Mouse (Mus musculus): Measurements from ENCODE around the gene Setd2. TPM values are rescaled to one million over a fixed set of nuclear protein-coding genes. Genes with fewer than 3 reads are reported as not detected.

Setd2 gene
- total RNA-seq, 1 experiment, result 78.9 TPM

DNA sequence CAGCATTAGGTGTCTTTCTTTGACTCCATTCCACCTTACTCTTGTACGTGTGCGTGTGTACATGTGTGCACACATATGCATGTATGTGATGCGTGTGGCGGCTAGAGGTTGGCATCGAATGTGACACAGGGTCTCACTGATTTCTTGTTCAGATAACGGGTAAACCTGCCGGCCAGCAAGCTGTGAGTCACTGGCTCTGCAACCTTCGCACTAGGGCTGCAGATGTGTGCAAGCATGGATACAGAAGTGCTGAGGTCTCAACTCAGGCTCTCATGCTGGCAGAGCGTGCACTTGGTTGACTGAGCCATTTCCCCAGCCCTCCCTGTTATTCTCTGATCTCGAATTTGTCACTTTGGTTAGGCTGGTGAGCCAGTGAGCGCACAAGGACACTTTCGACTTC is 127.1 kb downstream of the Setd2 start:
- H3K27ac ChIP-seq (ENCODE audit: insufficient read depth, low read depth, low read length, poor library complexity, severe bottlenecking), result no peak overlapping the region
- in situ Hi-C loops (cut with MboI; ENCODE audit: low sequenced_read_pairs in 2 of 2, unreplicated experiment in 2 of 2), result no loop called here

DNA sequence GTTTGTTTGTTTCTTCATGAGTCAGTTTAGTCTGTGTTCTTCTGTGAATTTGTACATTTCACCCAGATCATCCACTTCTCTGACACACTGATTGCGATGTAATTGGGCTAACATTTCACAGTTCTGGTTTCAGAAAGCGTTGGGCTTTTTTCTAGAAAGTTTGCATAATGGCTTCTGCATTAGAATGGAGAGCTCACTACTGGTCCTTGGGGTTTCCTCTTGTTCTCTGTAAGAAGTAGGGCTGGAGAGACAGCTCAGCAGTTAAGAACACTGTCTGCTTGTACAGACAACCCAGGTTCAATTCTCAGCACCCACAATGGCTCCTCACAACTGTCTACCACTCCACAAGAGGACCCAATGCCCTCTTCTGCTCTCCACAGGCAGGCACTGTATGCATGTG is 127.8 kb downstream of the Setd2 start:
- Histone ChIP-seq H3K4me3 (ENCODE audit: insufficient read depth in 1 of 2, low read depth in 1 of 2, low read length in 2 of 2, poor library complexity in 1 of 2, severe bottlenecking in 1 of 2) (no peak overlapping the region), H3K9ac (ENCODE audit: insufficient read depth, low read depth, low read length, poor library complexity, severe bottlenecking) (peak overlapping the region; percentile 28; the same call in 1 of the 2 replicates), H3K9me3 (ENCODE audit: control insufficient read depth, insufficient read depth, low read depth, low read length) (no peaks in the 10 kb centered on the region), H3K4me1 (ENCODE audit: control insufficient read depth in 2 of 2, insufficient read depth in 2 of 2, low read length in 2 of 2, poor library complexity in 1 of 2) (peaks cover 3 to 25% of the 10 kb centered on the region in 2 experiments; a peak in 1 of 4 replicates), H3K27ac (ENCODE audit: insufficient read depth, low read depth, low read length, poor library complexity, severe bottlenecking) (no peak overlapping the region), H3K36me3 (ENCODE audit: control insufficient read depth, insufficient read depth, low read length, poor library complexity, severe bottlenecking) (0 out of 2 replicates have a peak, but pooled peaks cover 4% of the 10 kb centered on the region)
- in situ Hi-C loops (cut with MboI; ENCODE audit: low sequenced_read_pairs in 2 of 2, unreplicated experiment in 2 of 2), result no loop called here
- no peak for DNase-seq (ENCODE audit: low read depth, low spot score)
- TF ChIP-seq ZNF384 (IDR thresholded peaks at IDR 0.05; ENCODE audit: low read depth, low read length) (no peak), MAFK (IDR thresholded peaks at IDR 0.05; ENCODE audit: insufficient read depth, low read depth, low read length) (no peak), ZC3H11A (IDR thresholded peaks at IDR 0.05; ENCODE audit: borderline replicate concordance, low read depth, low read length) (no peak), HCFC1 (IDR thresholded peaks at IDR 0.05; ENCODE audit: borderline replicate concordance, insufficient read depth, low read length) (no peak), CHD2 (IDR thresholded peaks at IDR 0.05; ENCODE audit: low read depth, low read length) (no peak)

More for the DNA sequence above, 127.1 kb downstream of the Setd2 start:
- H3K4me1 ChIP-seq (ENCODE audit: control insufficient read depth in 2 of 2, insufficient read depth in 2 of 2, low read length in 2 of 2, poor library complexity in 1 of 2), result peaks cover 3 to 28% of the 10 kb centered on the region in 2 experiments; a peak in 1 of 4 replicates
- H3K4me3 ChIP-seq (ENCODE audit: insufficient read depth in 1 of 2, low read depth in 1 of 2, low read length in 2 of 2, poor library complexity in 1 of 2, severe bottlenecking in 1 of 2), result no peak overlapping the region
- TF ChIP-seq MAFK (IDR thresholded peaks at IDR 0.05; ENCODE audit: insufficient read depth, low read depth, low read length) (no peak), HCFC1 (IDR thresholded peaks at IDR 0.05; ENCODE audit: borderline replicate concordance, insufficient read depth, low read length) (no peak), ZNF384 (IDR thresholded peaks at IDR 0.05; ENCODE audit: low read depth, low read length) (no peak), CHD2 (IDR thresholded peaks at IDR 0.05; ENCODE audit: low read depth, low read length) (no peak), ZC3H11A (IDR thresholded peaks at IDR 0.05; ENCODE audit: borderline replicate concordance, low read depth, low read length) (no peak)
- H3K9ac ChIP-seq (ENCODE audit: insufficient read depth, low read depth, low read length, poor library complexity, severe bottlenecking), result peak overlapping the region; percentile 28; the same call in 1 of the 2 replicates
- no peaks in the 10 kb centered on the region for H3K9me3 ChIP-seq (ENCODE audit: control insufficient read depth, insufficient read depth, low read depth, low read length)
- DNase-seq (ENCODE audit: low read depth, low spot score), result no peak
- H3K36me3 ChIP-seq (ENCODE audit: control insufficient read depth, insufficient read depth, low read length, poor library complexity, severe bottlenecking), result 0 out of 2 replicates have a peak, but pooled peaks cover 4% of the 10 kb centered on the region

DNA sequence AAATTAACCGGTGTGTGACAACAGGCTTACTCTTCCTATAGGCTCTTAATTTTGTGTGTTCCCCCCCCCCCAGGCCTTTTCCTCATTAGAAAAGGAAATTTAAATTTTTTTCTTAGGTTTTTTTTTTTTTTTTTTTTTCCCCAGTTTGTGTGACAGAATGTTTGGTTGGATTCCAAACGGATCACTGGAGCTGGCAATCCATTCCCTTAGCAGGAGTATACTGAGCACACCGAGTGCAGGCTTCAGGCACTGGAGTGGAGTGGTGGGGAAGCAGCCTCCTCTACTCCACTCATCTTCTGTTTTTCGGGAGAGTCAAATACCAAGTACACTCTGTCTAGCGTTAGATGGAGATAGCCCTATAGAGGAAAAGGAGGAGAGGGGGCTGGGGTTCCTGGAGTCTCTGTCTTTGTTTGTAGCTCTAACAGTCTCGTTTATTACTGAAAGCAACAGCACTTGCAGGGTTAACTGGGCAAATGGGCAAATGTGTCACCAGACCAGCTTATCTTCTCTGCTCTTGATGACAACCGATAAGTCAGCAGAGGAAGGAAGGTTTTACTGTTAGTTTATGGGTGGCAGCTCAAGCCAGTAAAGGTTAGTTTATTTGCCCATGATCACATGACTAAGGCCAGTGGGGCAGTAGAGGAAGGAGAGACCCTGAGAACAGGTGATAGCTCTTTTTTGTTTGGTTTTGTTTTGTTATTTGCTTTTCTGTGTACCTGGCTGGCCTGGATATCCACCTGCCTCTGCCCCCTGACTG is 128.6 kb downstream of the Setd2 start:
- no peak overlapping the region for H3K27ac ChIP-seq (ENCODE audit: insufficient read depth, low read depth, low read length, poor library complexity, severe bottlenecking)
- no peak for TF ChIP-seq ZC3H11A (IDR thresholded peaks at IDR 0.05; ENCODE audit: borderline replicate concordance, low read depth, low read length)
- DNase-seq (ENCODE audit: low read depth, low spot score), result no peak
- H3K4me1 ChIP-seq (ENCODE audit: control insufficient read depth in 2 of 2, insufficient read depth in 2 of 2, low read length in 2 of 2, poor library complexity in 1 of 2), result peaks cover 8 to 25% of the 10 kb centered on the region in 2 experiments; a peak in 2 of 4 replicates
- 0 out of 2 replicates have a peak, but pooled peaks cover 4% of the 10 kb centered on the region for H3K36me3 ChIP-seq (ENCODE audit: control insufficient read depth, insufficient read depth, low read length, poor library complexity, severe bottlenecking)
- in situ Hi-C loops (cut with MboI; ENCODE audit: low sequenced_read_pairs in 2 of 2, unreplicated experiment in 2 of 2), result no loop called here
- no peak overlapping the region for H3K4me3 ChIP-seq (ENCODE audit: insufficient read depth in 1 of 2, low read depth in 1 of 2, low read length in 2 of 2, poor library complexity in 1 of 2, severe bottlenecking in 1 of 2)
- H3K9me3 ChIP-seq (ENCODE audit: control insufficient read depth, insufficient read depth, low read depth, low read length), result no peaks in the 10 kb centered on the region
- H3K9ac ChIP-seq (ENCODE audit: insufficient read depth, low read depth, low read length, poor library complexity, severe bottlenecking), result no peak overlapping the region

DNA sequence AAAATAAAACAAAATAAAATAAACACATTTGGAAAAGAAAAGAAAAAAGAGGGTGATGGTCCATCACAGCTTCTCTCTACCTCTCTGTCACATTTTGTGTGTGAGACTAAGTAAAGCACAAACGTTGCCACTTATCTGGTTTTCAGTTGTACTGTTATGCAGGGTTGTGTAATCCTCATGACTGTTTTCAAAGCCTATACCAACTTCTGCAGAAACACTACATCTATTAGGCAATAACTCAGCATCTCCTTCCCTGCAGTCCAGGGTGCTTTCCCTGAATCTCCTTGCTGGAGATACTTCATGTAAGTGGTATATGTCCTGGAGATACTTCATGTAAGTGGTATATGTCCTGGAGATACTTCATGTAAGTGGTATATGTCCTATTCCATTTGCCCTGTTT is 130.4 kb downstream of the Setd2 start:
- peaks cover 4% of the 10 kb centered on the region; the same call in 1 of the 2 replicates for H3K36me3 ChIP-seq (ENCODE audit: control insufficient read depth, insufficient read depth, low read length, poor library complexity, severe bottlenecking)
- H3K27ac ChIP-seq (ENCODE audit: insufficient read depth, low read depth, low read length, poor library complexity, severe bottlenecking), result no peak overlapping the region
- H3K4me1 ChIP-seq (ENCODE audit: control insufficient read depth in 2 of 2, insufficient read depth in 2 of 2, low read length in 2 of 2, poor library complexity in 1 of 2), result peaks cover 8 to 29% of the 10 kb centered on the region in 2 experiments; a peak in 2 of 4 replicates
- H3K4me3 ChIP-seq (ENCODE audit: insufficient read depth in 1 of 2, low read depth in 1 of 2, low read length in 2 of 2, poor library complexity in 1 of 2, severe bottlenecking in 1 of 2), result no peak overlapping the region
- no peak for TF ChIP-seq ZNF384 (IDR thresholded peaks at IDR 0.05; ENCODE audit: low read depth, low read length)
- no peak for TF ChIP-seq ZC3H11A (IDR thresholded peaks at IDR 0.05; ENCODE audit: borderline replicate concordance, low read depth, low read length)
- no peak for TF ChIP-seq CHD2 (IDR thresholded peaks at IDR 0.05; ENCODE audit: low read depth, low read length)
- TF ChIP-seq HCFC1 (IDR thresholded peaks at IDR 0.05; ENCODE audit: borderline replicate concordance, insufficient read depth, low read length), result no peak
- TF ChIP-seq MAFK (IDR thresholded peaks at IDR 0.05; ENCODE audit: insufficient read depth, low read depth, low read length), result no peak
- in situ Hi-C loops (cut with MboI; ENCODE audit: low sequenced_read_pairs in 2 of 2, unreplicated experiment in 2 of 2), result no loop called here
- no peaks in the 10 kb centered on the region for H3K9me3 ChIP-seq (ENCODE audit: control insufficient read depth, insufficient read depth, low read depth, low read length)
- DNase-seq (ENCODE audit: low read depth, low spot score), result no peak
- H3K9ac ChIP-seq (ENCODE audit: insufficient read depth, low read depth, low read length, poor library complexity, severe bottlenecking), result no peak overlapping the region
